Mouse (Mus musculus) inflammation-experienced regulatory T-cells, adult 6 months (primary cell): ENCODE results near the gene Rnd3. TPM values are rescaled to one million over a fixed set of nuclear protein-coding genes. Genes with fewer than 3 reads are reported as not detected.

Source experiments
- ATAC-seq: one replicate; pipeline ENCODE4 v1.8.0; 2017
- polyA plus RNA-seq, 3 experiments: library from polyadenylated mRNA; unstranded; fragments of 100-300 nt; shearing (Covaris generic); gene quantifications; one replicate each; pipeline ENCODE4 v1.2.1; 2017

The Rnd3 gene
- polyA plus RNA-seq, 3 experiments from 2014 or later = 0.15 to 1.4 TPM; not detected in 1

GRCm38 (mm10) chr2:51110271-51110670 is 38.6 kb downstream of the Rnd3 start:
- ATAC-seq = no peak

DNA sequence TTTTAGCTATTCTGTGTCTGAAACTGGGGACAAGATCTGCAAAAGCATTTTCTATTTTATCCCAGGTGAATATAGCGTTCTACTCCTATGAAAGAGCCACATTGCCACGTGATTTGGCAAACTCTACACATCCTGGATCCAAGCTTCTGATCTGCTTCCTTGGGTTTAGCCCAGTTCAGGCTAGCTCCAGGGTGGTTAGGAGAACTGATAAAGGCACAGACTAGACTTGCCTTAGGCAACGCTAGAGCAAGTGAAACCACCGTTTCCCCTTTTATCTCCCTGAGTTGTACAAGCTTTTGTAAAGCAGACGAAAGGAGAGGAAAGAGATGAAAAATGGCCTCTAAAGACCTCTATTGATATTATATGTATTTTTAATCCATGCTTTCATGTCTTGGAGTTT is 40.3 kb downstream of the Rnd3 start:
- ATAC-seq = no peak

DNA sequence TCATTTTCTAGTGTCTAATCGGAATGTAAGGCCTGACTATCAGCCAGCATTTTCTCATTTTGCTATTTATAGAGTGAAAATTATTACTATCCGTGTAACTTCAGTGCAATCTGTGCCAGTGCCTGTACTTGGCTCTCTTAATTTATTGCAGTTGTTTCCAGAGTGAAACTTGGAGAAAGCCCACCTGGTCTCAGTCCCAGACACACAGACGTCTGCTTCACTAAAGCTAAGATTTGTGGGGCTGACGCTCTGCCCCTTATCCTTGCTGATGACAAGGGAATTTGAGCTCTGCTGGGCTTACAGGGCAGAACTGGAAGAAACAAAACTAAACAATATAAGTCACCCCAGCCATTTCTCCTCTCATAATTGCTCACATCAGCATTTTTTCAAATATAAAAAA is 47.7 kb downstream of the Rnd3 start:
- no peak for ATAC-seq

GRCm38 (mm10) chr2:51099987-51100386 is 48.9 kb downstream of the Rnd3 start:
- no peak for ATAC-seq

DNA sequence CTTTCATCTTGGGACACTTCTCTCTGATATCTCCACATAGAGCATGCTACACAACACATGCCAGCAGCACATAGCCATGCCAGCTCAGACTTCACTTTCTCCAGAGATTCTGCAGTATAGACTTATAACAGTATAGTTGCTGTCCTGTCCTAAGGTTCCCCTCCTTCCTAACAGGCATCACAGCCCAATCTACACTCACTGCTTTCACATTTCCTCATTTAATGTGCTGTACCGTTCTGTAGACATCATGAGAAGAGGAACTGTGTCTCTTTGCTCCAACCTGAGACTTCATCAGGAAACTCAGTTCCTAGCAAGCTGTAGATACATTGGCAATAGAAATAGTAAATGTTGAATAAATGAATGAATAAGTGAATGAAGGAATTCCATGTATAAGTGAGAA is 49.7 kb downstream of the Rnd3 start:
- no peak for ATAC-seq

DNA sequence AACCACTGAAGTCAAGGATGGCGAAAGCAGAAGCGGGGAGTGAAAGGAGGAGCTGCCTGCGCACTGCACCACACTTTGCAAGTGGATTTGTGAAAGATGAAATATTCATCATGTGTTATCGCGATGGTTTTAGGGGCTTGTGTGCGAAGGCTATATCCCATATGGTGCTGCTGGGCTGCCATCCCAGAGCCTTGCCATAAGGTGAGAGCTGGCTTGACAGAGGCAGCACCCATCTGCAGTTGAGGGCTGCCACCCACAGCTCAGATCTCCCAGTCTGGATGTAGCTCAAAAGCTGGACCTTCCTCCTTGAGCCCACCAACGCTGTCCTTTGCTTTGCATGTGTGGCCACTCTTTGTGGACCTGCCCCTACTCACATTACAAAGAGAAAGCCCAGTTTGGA is 58.2 kb downstream of the Rnd3 start:
- ATAC-seq = no peak

GRCm38 (mm10) chr2:51090049-51090448 is 58.9 kb downstream of the Rnd3 start:
- no peak for ATAC-seq

- ATAC-seq = no peak
Observed at GRCm38 (mm10) chr2:51088843-51089573, 59.9 kb downstream of the Rnd3 start.

GRCm38 (mm10) chr2:51088123-51088453 is 60.8 kb downstream of the Rnd3 start:
- ATAC-seq = no peak

GRCm38 (mm10) chr2:51087307-51088122 is 61.4 kb downstream of the Rnd3 start:
- ATAC-seq = no peak

DNA sequence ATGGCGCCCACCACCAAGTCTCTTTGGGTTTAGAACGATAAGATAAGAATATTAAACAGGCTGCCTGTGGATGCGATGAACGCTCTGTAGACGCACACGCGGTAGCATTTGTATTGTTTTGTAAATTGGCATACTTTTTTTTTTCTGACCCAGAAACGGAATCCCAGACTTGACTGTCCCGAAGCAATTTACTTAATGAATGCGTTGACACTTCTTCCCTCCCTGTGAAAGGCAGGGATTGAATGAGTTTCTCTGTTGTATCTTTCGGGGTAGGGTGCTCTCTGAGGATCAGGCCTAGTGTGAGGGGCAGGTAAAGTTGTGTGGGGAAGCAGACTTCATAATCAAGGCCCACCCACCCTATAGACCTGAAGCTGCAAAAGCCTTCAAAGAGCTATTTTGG is 63.8 kb downstream of the Rnd3 start:
- no peak for ATAC-seq

DNA sequence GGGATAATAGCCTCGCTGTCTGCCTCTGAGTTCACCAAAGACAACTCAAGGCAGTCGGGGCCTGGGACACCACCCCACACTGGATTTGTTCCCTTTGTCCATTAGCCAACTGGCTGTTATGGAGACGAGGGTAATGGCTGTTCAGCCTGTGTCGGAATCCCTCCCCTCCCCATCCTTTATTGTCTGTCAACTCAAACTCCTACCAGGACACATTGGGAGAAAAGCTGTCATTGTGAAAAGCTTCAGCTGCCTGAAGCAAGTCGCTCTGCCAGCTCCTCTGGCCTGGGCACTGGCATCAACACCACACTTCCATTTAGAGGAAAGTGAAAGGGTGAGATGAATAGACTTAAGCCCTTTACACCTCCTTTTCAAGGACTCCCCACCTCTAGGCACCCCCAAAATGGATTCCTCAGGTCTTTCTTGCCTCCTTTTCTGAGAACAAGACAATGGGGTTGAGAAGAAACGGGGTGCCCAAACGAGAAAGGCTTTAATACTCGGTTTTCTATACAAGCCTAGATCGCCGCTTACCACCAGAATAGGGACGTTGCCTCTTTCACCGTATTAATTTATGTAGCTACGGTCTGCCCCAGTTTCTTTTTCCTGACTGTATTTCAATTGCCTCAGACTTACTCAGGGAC is 66.1 kb downstream of the Rnd3 start:
- ATAC-seq = no peak
